Mouse (Mus musculus) myocyte (in vitro differentiated cells): ENCODE data around the gene Zfp949.

ENCODE experiments used
- CEBPB ChIP-seq: IDR thresholded peaks from 2 replicates; pipeline ENCODE4 v1.6.1; 2011; ENCODE audit warnings: mild to moderate bottlenecking, moderate library complexity; ENCODE audit not compliant: poor library complexity, insufficient read depth, severe bottlenecking
- E2F4 ChIP-seq: IDR thresholded peaks from one replicate; pipeline ENCODE4 v1.6.1; 2011; ENCODE audit warnings: mild to moderate bottlenecking, control low read depth, moderate library complexity; ENCODE audit not compliant: insufficient read depth
- MAX ChIP-seq: IDR thresholded peaks from one replicate; pipeline ENCODE4 v1.6.1; 2011; ENCODE audit warnings: low read depth, mild to moderate bottlenecking, control low read depth
- MYOD1 ChIP-seq, 3 experiments: IDR thresholded peaks; one replicate each; pipeline ENCODE4 v1.6.1; 2011; ENCODE audit warnings: control low read depth in 2 of 3, low read depth in 2 of 3, mild to moderate bottlenecking in 2 of 3, moderate library complexity in 1 of 3; ENCODE audit not compliant: insufficient read length in 2 of 3, control insufficient read depth in 1 of 3
- MYOG ChIP-seq, 3 experiments: IDR thresholded peaks; one replicate each; pipeline ENCODE4 v1.6.1; 2011; ENCODE audit warnings: control low read depth in 2 of 3, low read depth in 2 of 3, mild to moderate bottlenecking in 2 of 3; ENCODE audit not compliant: insufficient read length in 2 of 3, control insufficient read depth in 1 of 3, insufficient read depth in 1 of 3
- POLR2A ChIP-seq: IDR thresholded peaks from one replicate; pipeline ENCODE4 v1.6.1; 2011; ENCODE audit warnings: low read depth, mild to moderate bottlenecking, control low read depth, moderate library complexity; ENCODE audit not compliant: insufficient read length
- POLR2AphosphoS2 ChIP-seq: IDR thresholded peaks from one replicate; pipeline ENCODE4 v1.6.1; 2011; ENCODE audit warnings: low read depth, control low read depth; ENCODE audit not compliant: insufficient read length
- REST ChIP-seq: IDR thresholded peaks from one replicate; pipeline ENCODE4 v1.6.1; 2011; ENCODE audit warnings: mild to moderate bottlenecking, control low read depth, moderate library complexity; ENCODE audit not compliant: insufficient read depth, insufficient read length
- SRF ChIP-seq: IDR thresholded peaks from one replicate; pipeline ENCODE4 v1.6.1; 2011; ENCODE audit warnings: low read depth; ENCODE audit not compliant: control insufficient read depth, insufficient read length
- TCF12 ChIP-seq: IDR thresholded peaks from one replicate; pipeline ENCODE4 v1.6.1; 2011; ENCODE audit warnings: mild to moderate bottlenecking, control low read depth; ENCODE audit not compliant: poor library complexity, insufficient read depth, severe bottlenecking
- TCF3 ChIP-seq: IDR thresholded peaks from one replicate; pipeline ENCODE4 v1.6.1; 2011; ENCODE audit warnings: low read depth, control low read depth; ENCODE audit not compliant: insufficient read length
- USF1 ChIP-seq: IDR thresholded peaks from one replicate; pipeline ENCODE4 v1.6.1; 2011; ENCODE audit warnings: low read depth, mild to moderate bottlenecking, control low read depth, moderate library complexity

- TF ChIP-seq POLR2A (no peak), POLR2AphosphoS2 (no peak), MAX (no peak), SRF (no peak), USF1 (no peak), TCF3 (no peak), CEBPB (no peak), MYOG (IDR thresholded peaks at IDR 0.05; ENCODE audit: control insufficient read depth in 1 of 3, insufficient read depth in 1 of 3, insufficient read length in 2 of 3, low read depth in 2 of 3) (no peak), E2F4 (no peak), REST (no peak), TCF12 (no peak), MYOD1 (IDR thresholded peaks at IDR 0.05; ENCODE audit: control insufficient read depth in 1 of 3, insufficient read length in 2 of 3, low read depth in 2 of 3) (no peak)
Measured at GRCm38 (mm10) chr9:88527956-88528355, 19.9 kb upstream of the Zfp949 start.
